Mouse (Mus musculus) T-helper 17 cell (primary cell): ENCODE data around the gene Ep400.
"Not testable (repeated sequence)": the region's sequence is repeated elsewhere in the genome, so short reads cannot be mapped to it uniquely, and the experiment has no call there.

ENCODE experiments used
- in situ Hi-C, 2 experiments: fragments of 300-600 bp; cut with MboI, MseI; formaldehyde crosslinking; loops; 1 replicate in 1 of 2; 2 replicates in 1 of 2; pipeline ENCODE4 v1.15.1; 2025; ENCODE audit warnings: high pct_unique_total_duplicates in 2 of 2

Gene Ep400

GRCm38 (mm10) chr5:110779998-110780760, 9.7 kb upstream of the Ep400 start, which contains the start of gene Pus1:
TSS of gene Pus1 (minus strand) at chr5:110780659.
- in situ Hi-C loops = loop anchor here (5.0 kb wide), 2 partner anchors 57 to 62 kb away; partner anchors contain the start of genes Chek2 (in 1 of the 2) and Hscb (in 1 of the 2)

DNA sequence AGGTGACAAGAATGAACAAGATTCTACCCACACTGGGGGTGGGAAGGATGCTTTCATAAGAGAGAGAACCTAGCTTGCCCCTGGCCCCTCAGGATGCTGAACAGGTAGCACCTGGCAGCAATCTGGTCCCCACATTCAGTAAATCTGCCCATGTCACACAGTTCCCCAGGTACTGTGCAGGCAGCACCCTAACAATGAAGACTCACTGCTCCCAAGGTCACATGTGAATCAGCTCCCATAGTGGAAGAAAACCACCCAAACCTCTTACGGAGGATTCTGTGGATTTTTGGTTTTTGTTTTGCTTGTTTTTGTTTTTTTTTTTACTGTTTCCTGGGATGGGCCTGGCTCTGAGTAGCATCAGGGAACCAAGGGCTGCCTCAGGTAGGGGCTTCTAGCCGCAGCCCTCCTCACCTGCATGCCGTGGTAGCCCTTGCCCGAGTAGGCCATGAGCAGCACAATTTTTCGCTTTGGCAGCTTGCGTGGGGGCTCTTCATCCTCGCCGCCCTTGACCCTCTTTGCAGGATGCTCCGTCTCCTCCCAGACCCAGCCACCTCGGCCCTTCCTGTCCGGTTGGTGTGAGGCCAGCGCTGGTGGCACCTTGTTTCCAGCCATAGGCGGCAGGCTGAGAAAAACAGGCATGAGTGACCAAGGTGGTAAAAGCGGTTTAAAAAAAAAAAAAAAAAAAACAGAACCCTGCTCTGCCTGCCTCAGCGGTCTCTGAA, 8.9 kb upstream of the Ep400 start:
- in situ Hi-C loops = loop anchor here in 1 of 2 experiments (5.0 kb wide), 1 partner anchor 63 kb away; no protein-coding TSS in a partner anchor

GRCm38 (mm10) chr5:110778263-110778662, 7.7 kb upstream of the Ep400 start:
- in situ Hi-C loops = loop anchor here in 1 of 2 experiments (5.0 kb wide), 1 partner anchor 64 kb away; no protein-coding TSS in a partner anchor

DNA sequence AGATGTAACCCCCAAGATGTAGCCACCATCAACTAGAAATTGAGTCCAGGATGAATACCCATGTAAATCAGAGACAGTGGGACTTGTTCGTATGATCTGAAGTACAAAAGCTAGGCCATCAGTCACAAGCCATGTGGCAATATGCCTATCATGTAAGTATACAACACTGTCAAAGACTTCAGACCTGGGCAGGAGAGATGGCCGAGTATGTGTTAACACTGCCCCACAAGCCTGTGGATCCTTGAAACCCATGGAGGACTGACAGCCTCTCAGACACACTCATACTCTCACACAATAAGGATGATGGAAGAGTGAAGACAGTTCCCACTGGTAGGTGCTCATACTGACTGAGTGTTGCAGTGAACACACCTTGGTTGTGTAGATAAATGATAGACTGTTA, 5.6 kb upstream of the Ep400 start:
- in situ Hi-C loops = loop anchor here in 1 of 2 experiments (5.0 kb wide), 1 partner anchor 66 kb away; no protein-coding TSS in a partner anchor

- in situ Hi-C loops = loop anchor here in 1 of 2 experiments (5.0 kb wide), 1 partner anchor 1217 kb away; the partner anchor contains the start of gene Crlf2
Measured at GRCm38 (mm10) chr5:110774511-110774910, 4.0 kb upstream of the Ep400 start.

GRCm38 (mm10) chr5:110772945-110773344, 2.4 kb upstream of the Ep400 start:
- in situ Hi-C loops = loop anchor here in 1 of 2 experiments (5.0 kb wide), 1 partner anchor 1216 kb away; the partner anchor contains the start of gene Crlf2

GRCm38 (mm10) chr5:110770031-110770445, 479 bp downstream of the Ep400 start:
- in situ Hi-C loops = loop anchor here in 1 of 2 experiments (5.0 kb wide), 1 partner anchor 1213 kb away; the partner anchor contains the start of gene Crlf2

DNA sequence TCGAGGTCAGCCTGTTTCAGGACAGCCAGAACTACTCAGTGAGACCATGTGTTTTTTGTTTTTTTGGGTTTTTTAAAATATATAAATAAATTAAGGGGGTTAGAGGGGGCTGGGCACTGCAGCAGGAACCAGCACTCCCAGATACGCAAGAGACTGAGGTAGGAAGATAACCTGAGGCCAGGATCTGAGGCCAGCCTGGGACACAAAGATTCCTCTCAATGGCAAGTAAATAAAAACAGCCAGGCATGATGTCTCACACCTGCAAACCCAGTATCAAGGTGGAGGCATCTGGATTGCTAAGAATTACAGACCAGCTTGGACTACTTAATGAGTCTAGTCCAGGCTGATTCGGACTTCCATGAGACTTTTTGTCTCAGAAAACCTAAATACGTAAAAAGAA, 1.2 kb downstream of the Ep400 start:
- in situ Hi-C loops = no loop called here

- in situ Hi-C loops = no loop called here
Measured at GRCm38 (mm10) chr5:110763890-110764289, 6.6 kb downstream of the Ep400 start.

- in situ Hi-C loops = no loop called here
Measured at GRCm38 (mm10) chr5:110745021-110745420, 25.5 kb downstream of the Ep400 start.

- in situ Hi-C loops = no loop called here
Measured at GRCm38 (mm10) chr5:110739496-110740275, 30.8 kb downstream of the Ep400 start.

DNA sequence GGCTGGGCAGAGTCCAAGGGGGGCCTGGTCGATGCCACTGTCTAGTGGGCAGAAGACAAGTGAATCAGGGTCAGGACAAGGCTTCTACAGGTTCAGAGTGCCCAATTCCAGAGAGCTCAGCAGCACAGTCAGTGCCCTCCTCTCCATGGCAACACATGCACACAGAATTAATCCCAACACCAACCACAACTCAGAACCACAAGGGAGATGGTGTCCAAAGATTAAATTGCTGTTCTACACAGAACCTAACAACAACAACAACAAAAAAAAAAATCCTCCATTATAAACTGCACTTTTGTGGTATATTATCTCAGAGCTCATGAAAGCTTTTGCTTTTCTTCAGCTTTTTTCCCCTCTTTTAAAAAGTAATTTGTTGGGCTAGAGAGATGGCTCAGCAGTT, 34.9 kb downstream of the Ep400 start:
- in situ Hi-C loops = no loop called here

DNA sequence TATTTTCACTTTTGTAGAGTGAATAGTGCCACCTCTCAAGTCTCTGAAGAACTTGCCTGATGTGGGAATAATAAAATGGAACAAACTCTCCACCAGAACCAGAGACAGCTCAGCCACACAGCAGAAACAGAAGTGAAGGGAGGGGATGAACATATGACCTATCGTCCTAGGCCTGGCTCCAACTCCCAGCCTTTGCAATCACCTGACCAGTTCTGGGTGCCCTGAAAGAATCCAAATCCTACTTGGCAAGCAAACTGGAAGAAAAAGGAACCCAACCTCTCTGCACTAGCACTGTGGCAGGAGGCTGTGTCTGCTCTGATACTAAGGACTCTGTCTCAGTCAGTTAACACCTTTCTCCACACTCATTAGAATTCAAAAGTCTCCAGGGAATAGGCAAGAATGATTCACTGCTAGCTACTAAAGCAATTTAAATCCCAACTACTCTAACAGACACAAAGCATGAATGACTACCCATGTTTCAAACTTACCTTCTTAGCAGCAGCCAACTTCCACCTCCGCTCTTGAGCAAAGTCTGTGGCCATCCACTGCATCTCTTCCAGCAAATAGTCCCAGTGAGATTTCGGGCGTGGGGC, 37.2 kb downstream of the Ep400 start:
- in situ Hi-C loops = no loop called here

- in situ Hi-C loops = no loop called here
Measured at GRCm38 (mm10) chr5:110731227-110731626, 39.3 kb downstream of the Ep400 start.

- in situ Hi-C loops = no loop called here
Measured at GRCm38 (mm10) chr5:110727850-110728249, 42.7 kb downstream of the Ep400 start.

- in situ Hi-C loops = no loop called here
Measured at GRCm38 (mm10) chr5:110723543-110723942, 47.0 kb downstream of the Ep400 start.

DNA sequence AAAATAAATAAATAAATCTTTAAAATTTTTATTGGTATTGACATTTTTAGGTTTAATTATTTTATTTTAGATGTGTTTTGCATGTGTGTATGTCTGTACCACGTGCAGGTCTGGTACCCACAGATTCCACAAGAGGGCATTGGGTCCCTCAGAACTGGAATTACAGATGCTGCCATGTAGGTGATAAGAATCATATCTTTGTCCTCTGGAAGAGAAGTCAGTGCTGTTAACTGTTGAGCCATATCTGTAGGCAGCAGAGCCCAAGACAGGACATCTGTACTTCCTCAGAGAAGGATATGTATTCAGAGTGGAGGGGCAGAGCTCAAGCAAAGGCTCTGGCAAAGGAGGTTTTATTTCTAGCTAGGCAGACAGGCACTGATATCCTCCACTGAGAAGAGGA, 49.1 kb downstream of the Ep400 start:
- in situ Hi-C loops = not testable (repeated sequence)

DNA sequence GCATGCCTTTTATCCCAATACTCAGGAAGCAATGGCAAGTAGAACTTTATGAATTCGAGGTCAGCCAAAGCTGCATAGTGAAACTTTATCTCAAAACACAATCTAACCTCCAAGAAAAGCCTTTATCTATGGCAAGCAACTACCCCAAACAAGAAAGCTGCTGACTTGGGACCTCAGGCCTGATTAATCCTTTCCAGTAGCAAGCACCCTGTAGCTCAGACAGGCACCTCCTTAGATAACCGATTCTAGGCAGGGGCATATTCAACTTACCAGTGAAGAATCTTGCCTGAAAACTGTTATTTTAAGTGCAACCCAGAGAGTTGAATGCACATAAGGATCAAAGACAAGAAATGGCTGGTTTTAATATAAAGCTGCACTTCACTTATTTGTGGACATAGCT, 59.1 kb downstream of the Ep400 start:
- in situ Hi-C loops = no loop called here

- in situ Hi-C loops = no loop called here
Measured at GRCm38 (mm10) chr5:110709256-110709655, 61.3 kb downstream of the Ep400 start.

GRCm38 (mm10) chr5:110704004-110704403, 66.5 kb downstream of the Ep400 start:
- in situ Hi-C loops = no loop called here

GRCm38 (mm10) chr5:110698617-110699016, 71.9 kb downstream of the Ep400 start:
- in situ Hi-C loops = no loop called here
